20 mouse cellular contexts compared by ENCODE assay signal in genomic region chr4:44906399-44906798, GRCm38 (mm10).
DNase-seq lines count a peak whose midpoint lies in the region; ATAC-seq and TF ChIP-seq lines count a peak whose summit lies in the region.
"Had no signal": no experiment of that assay in that cellular context is flagged by ENCODE, and none has a peak within 500 bp of the region (broad histone marks: within the 10 kb centered on the region; RNA-seq: fewer than 3 reads in every experiment).

No protein-coding gene starts in this region.

- peak; percentile 9 to 17 for DNase-seq in cerebellum, postnatal 10 days
- no peak for DNase-seq in cerebellum, adult 9-10 months
- peak; percentile 5 for DNase-seq in hindbrain, postnatal 0 days (ENCODE audit: low spot score)
- DNase-seq in ovary, postnatal 10 days (ENCODE audit: low spot score) = no peak
- DNase-seq: adrenal gland, adult 8-10 months; heart, postnatal 4 days; kidney, adult 11 months; kidney, postnatal 14 days had no signal

- no peaks in the 10 kb centered on the region for H3K27me3 ChIP-seq in hindbrain, embryonic 12.5 days
- H3K27me3 ChIP-seq in hindbrain, embryonic 16.5 days (replicated peaks; ENCODE audit: control insufficient read depth, insufficient read depth, low read length) = no peaks in the 10 kb centered on the region
- peaks cover 30% of the 10 kb centered on the region for H3K27me3 ChIP-seq in midbrain, embryonic 13.5 days
- H3K27me3 ChIP-seq in midbrain, embryonic 15.5 days (replicated peaks) = peaks cover 9% of the 10 kb centered on the region; the same call in 1 of the 2 replicates
- no peaks in the 10 kb centered on the region for H3K27me3 ChIP-seq in hindbrain, postnatal 0 days (ENCODE audit: insufficient read depth, low read length)
- H3K27me3 ChIP-seq: heart, embryonic 12.5 days; limb, embryonic 13.5 days; lung, embryonic 15.5 days had no signal

- no peak overlapping the region for H3K4me3 ChIP-seq in hindbrain, embryonic 12.5 days
- no peak overlapping the region for H3K4me3 ChIP-seq in hindbrain, embryonic 16.5 days (ENCODE audit: low read length)
- H3K4me3 ChIP-seq in midbrain, embryonic 13.5 days (replicated peaks) = no peak overlapping the region
- H3K4me3 ChIP-seq in midbrain, embryonic 15.5 days = no peak overlapping the region
- no peak overlapping the region for H3K4me3 ChIP-seq in hindbrain, postnatal 0 days (ENCODE audit: low read length)
- H3K4me3 ChIP-seq: heart, adult 2 months; heart, embryonic 12.5 days; left cerebral cortex, adult 2 months; limb, embryonic 13.5 days; lung, embryonic 15.5 days had no signal

- 68% methylated on average over 4 of the region's 4 CpGs for WGBS in hindbrain, embryonic 12.5 days
- WGBS in hindbrain, embryonic 16.5 days = 51% methylated on average over 4 of the region's 4 CpGs
- 46% methylated on average over 4 of the region's 4 CpGs for WGBS in midbrain, embryonic 13.5 days
- WGBS in midbrain, embryonic 15.5 days = 42% methylated on average over 4 of the region's 4 CpGs
- 47% methylated on average over 4 of the region's 4 CpGs for WGBS in hindbrain, postnatal 0 days

- no peaks in the 10 kb centered on the region for H3K36me3 ChIP-seq in hindbrain, embryonic 12.5 days
- H3K36me3 ChIP-seq in hindbrain, embryonic 16.5 days (ENCODE audit: control insufficient read depth, insufficient read depth, low read length) = no peaks in the 10 kb centered on the region
- no peaks in the 10 kb centered on the region for H3K36me3 ChIP-seq in midbrain, embryonic 13.5 days
- no peaks in the 10 kb centered on the region for H3K36me3 ChIP-seq in midbrain, embryonic 15.5 days (replicated peaks)
- no peaks in the 10 kb centered on the region for H3K36me3 ChIP-seq in hindbrain, postnatal 0 days (ENCODE audit: insufficient read depth, low read length)
- H3K36me3 ChIP-seq: limb, embryonic 13.5 days; lung, embryonic 15.5 days had no signal

- H3K27ac ChIP-seq in hindbrain, embryonic 12.5 days = peak overlapping the region; percentile 76
- H3K27ac ChIP-seq in hindbrain, embryonic 16.5 days (ENCODE audit: low read depth, low read length) = no peak overlapping the region
- peak overlapping the region; percentile 44; the same call in 1 of the 2 replicates for H3K27ac ChIP-seq in midbrain, embryonic 13.5 days
- H3K27ac ChIP-seq in midbrain, embryonic 15.5 days = no peak overlapping the region
- H3K27ac ChIP-seq in hindbrain, postnatal 0 days = no peak overlapping the region
- H3K27ac ChIP-seq: heart, adult 2 months; left cerebral cortex, adult 2 months; limb, embryonic 13.5 days; lung, embryonic 15.5 days had no signal

- no peak overlapping the region for H3K9ac ChIP-seq in hindbrain, embryonic 12.5 days
- H3K9ac ChIP-seq in hindbrain, embryonic 16.5 days (ENCODE audit: low read depth, low read length) = no peak overlapping the region
- no peak overlapping the region for H3K9ac ChIP-seq in midbrain, embryonic 13.5 days (replicated peaks)
- H3K9ac ChIP-seq in midbrain, embryonic 15.5 days = no peak overlapping the region
- H3K9ac ChIP-seq in hindbrain, postnatal 0 days (replicated peaks; ENCODE audit: low read length) = no peak overlapping the region
- H3K9ac ChIP-seq: heart, embryonic 12.5 days; limb, embryonic 13.5 days; lung, embryonic 15.5 days had no signal

- no peak overlapping the region for H3K4me2 ChIP-seq in hindbrain, embryonic 12.5 days (replicated peaks)
- H3K4me2 ChIP-seq in hindbrain, embryonic 16.5 days (ENCODE audit: low read length) = no peak overlapping the region
- no peak overlapping the region for H3K4me2 ChIP-seq in midbrain, embryonic 13.5 days (replicated peaks)
- no peak overlapping the region for H3K4me2 ChIP-seq in midbrain, embryonic 15.5 days
- H3K4me2 ChIP-seq in hindbrain, postnatal 0 days (ENCODE audit: low read depth, low read length) = no peak overlapping the region
- H3K4me2 ChIP-seq: limb, embryonic 13.5 days; liver, embryonic 11.5 days; lung, embryonic 15.5 days had no signal

- H3K4me1 ChIP-seq in hindbrain, embryonic 12.5 days = peaks cover 12% of the 10 kb centered on the region
- peaks cover 8% of the 10 kb centered on the region for H3K4me1 ChIP-seq in hindbrain, embryonic 16.5 days (ENCODE audit: control insufficient read depth, insufficient read depth, low read depth, low read length)
- H3K4me1 ChIP-seq in midbrain, embryonic 13.5 days (replicated peaks) = peaks cover 16% of the 10 kb centered on the region
- H3K4me1 ChIP-seq in midbrain, embryonic 15.5 days = peaks cover 12% of the 10 kb centered on the region
- H3K4me1 ChIP-seq in hindbrain, postnatal 0 days (ENCODE audit: insufficient read depth, low read length) = peaks cover 10% of the 10 kb centered on the region

- TF ChIP-seq CTCF in hindbrain, postnatal 0 days (IDR thresholded peaks at IDR 0.05; ENCODE audit: low read depth) = no peak

- ATAC-seq in hindbrain, embryonic 12.5 days (ENCODE audit: low FRiP score) = no peak
- no peak for ATAC-seq in hindbrain, embryonic 16.5 days
- no peak for ATAC-seq in midbrain, embryonic 13.5 days
- ATAC-seq in midbrain, embryonic 15.5 days (replicated peaks) = no peak
- no peak for ATAC-seq in hindbrain, postnatal 0 days
- ATAC-seq: inflammation-experienced regulatory T-cells, adult 6 months had no signal

- no peaks in the 10 kb centered on the region for H3K9me3 ChIP-seq in hindbrain, embryonic 12.5 days (replicated peaks)
- H3K9me3 ChIP-seq in hindbrain, embryonic 16.5 days (ENCODE audit: control insufficient read depth, low read length) = no peaks in the 10 kb centered on the region
- no peaks in the 10 kb centered on the region for H3K9me3 ChIP-seq in midbrain, embryonic 13.5 days
- no peaks in the 10 kb centered on the region for H3K9me3 ChIP-seq in midbrain, embryonic 15.5 days
- H3K9me3 ChIP-seq in hindbrain, postnatal 0 days (ENCODE audit: low read length) = no peaks in the 10 kb centered on the region
- H3K9me3 ChIP-seq: G1E; heart, embryonic 12.5 days; limb, embryonic 13.5 days; lung, embryonic 15.5 days had no signal

Comparison
In these comparisons a context has a peak if more than half of its experiments do, and no peak if none do; other contexts are left out.
1. DNase-seq: peak in cerebellum, postnatal 10 days (2 of 2) and hindbrain, postnatal 0 days (single experiment); none in cerebellum, adult 9-10 months (single experiment) and ovary, postnatal 10 days (single experiment).
2. H3K27ac ChIP-seq: peak in hindbrain, embryonic 12.5 days (single experiment) and midbrain, embryonic 13.5 days (single experiment); none in hindbrain, embryonic 16.5 days (single experiment), midbrain, embryonic 15.5 days (single experiment) and hindbrain, postnatal 0 days (single experiment).